Mouse (Mus musculus): Measurements from ENCODE around the gene Lgals9.
"Not testable (repeated sequence)": the region's sequence is repeated elsewhere in the genome, so short reads cannot be mapped to it uniquely, and the experiment has no call there.

Gene Lgals9

DNA sequence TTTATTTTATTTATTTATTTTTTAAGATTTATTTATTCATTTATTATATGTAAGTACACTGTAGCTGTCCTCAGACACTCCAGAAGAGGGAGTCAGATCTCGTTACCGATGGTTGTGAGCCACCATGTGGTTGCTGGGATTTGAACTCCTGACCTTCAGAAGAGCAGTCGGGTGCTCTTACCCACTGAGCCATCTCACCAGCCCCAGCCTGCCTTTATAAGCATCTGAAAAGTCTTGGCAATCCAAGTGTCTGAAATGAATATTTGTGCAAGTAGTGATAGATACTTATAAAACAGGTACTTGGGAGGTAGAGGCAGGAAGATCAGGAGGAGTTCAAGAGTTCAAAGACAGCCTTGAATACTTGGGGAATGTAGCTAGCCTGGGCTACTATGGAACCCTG, 22.6 kb upstream of the Lgals9 start:
- DNase-seq: not testable (repeated sequence)

- no peak for DNase-seq
Observed at GRCm38 (mm10) chr11:79006417-79006816, 21.7 kb upstream of the Lgals9 start.

DNA sequence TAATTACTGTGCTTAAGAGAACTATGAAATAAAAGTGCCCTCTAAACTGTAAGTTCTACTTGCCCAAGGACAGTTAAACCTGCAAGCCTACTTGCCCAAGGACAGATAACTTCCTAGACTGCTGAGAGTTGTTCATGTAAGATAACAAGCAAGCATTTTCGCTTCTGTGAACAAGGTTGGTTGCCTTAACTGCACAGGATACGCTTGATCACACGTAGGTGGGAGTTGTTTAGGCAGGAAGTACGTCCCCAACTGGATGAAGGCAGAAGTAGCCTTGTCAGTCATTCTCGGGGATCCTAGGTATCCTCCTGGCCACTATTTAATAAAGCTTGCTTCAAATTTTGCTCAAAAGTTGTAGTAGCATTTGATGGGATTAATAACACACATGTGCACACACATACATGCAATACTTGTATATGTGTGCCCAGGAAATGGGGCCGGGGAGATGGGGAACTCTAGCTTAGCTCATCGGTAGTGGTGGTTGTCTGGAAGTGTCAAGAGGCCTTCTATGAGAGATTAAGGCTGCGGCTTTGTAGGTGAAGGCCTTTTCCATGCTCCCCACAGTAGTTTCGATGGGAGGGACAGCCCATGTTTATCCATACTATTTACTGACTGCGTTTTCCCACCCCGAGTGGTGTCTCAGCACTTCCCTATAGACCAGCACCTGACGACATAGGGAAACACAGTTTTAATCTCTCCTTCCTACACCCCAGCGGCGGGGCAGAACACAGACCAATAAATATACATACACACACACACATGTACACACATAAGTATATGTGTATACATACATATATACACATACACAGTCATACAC, 21.0 kb upstream of the Lgals9 start:
- no peak for DNase-seq

DNA sequence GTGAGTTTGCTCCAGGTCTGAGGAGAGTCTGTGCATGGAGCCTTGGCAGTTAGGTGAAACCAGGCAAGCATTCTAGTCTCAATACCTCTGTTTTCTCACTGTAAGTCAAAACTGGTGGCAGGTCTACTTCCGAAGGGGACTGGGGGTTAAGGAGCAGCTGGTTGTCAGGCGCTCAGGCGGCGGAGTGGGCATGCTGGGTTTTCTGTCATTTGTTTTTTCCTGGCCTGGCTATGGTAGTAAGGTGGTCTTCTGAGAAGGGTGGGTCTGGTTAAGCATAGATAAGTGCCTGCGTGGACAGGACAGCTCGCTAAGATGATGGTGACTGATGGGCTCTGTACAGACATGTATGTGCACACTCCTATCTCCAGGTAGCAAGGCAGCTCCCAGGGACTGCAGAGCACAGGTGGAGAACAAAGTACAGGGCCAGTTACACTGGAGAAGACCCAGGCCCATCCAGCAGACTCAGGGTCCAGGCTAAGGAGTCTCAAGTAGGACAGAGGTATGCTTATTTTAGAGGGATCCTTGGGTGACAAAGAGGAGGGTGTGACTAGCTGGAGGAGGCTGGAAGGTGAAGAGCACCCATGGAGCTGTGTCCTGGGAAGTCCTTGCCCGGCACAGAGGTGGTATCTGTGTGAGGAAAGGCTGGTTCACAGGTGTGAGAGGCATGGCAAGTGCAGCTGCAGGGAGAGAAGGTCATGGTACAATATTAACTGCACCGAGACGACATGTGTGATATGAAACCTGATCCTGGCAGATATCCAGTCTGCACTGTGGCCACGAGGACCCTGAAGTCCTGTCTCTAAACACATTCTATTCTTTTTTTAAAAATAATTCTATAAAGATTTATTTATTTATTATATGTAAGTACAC, 19.3 kb upstream of the Lgals9 start:
- peak in 1 of 2 experiments; percentile 43 for DNase-seq

- DNase-seq: peak; percentile 57 to 81
Observed at GRCm38 (mm10) chr11:79003053-79003768, 18.5 kb upstream of the Lgals9 start.

DNA sequence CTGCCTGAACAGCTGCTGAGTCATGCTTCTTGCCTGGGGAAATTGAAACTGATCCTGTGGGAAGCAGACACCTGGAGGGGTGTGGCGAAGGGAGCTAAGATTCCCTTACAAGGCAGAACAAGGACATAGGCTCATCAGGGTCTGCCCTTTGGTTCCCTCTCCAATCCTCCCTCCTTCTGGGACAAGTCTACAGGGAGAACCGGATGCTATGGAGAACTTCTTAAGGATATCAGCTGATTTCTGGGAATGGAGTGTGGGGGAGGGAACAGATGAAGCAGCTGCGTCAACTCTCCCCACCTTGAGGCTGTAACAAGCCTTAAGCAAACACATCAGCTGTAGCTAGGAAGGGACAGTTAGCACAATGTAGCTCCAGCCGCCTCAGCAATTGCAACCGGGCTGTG, 17.8 kb upstream of the Lgals9 start:
- DNase-seq: peak in 1 of 2 experiments; percentile 28

- DNase-seq: no peak
Observed at GRCm38 (mm10) chr11:79001871-79002270, 17.1 kb upstream of the Lgals9 start.

- DNase-seq: no peak
Observed at GRCm38 (mm10) chr11:78999118-78999517, 14.4 kb upstream of the Lgals9 start.

DNA sequence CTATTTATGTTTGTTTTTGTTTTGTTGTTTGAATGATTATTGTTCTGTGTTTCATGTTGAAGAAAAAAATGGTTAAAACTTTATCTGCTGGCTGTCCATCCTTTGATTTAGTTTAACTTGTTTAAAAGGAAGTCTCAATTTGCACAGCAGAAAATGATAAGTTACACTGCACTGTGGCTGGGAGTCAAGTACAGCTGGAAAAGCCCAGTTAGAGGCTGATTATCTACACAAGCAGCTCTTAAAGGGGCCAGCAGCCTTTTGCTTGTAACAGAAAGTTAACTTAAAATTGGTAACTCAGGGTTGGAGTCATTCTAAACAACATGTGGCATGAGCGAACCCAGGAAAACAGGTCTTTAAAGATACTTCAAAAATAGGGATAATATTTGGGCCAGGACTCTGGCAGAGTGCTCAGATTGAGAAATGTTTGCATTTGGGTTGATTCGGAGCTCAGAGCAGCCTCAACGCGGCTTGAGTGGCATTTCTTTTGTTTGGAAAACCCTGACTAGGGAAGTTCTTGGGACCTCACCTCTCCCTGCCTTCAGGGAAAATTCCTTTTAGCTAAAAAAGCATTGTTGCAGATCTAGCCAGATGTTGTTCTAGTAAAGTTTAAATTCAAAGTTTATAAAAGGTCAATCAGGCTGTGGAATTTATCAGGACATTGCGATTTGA, 6.3 kb upstream of the Lgals9 start:
- not testable (repeated sequence) for DNase-seq

DNA sequence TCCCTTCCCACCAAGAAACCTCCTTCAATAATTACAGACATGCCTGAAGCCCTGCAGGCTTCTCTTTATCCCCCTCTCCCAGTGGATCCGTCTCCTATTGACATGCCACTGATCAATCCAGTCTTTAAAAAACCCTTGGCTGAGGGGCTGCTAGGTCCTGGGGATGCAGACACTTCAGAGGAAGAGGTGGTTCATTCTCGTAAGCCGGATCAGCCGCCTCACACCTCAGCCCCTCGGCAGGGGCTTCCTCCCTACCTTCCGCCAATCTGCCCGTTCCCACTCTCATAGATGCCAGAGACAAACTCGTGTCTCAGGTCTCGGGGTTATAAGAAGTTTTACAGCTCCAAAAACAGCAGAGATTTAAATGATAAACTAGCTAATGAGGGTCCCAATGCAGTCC, 5.3 kb upstream of the Lgals9 start:
- no peak for DNase-seq

DNA sequence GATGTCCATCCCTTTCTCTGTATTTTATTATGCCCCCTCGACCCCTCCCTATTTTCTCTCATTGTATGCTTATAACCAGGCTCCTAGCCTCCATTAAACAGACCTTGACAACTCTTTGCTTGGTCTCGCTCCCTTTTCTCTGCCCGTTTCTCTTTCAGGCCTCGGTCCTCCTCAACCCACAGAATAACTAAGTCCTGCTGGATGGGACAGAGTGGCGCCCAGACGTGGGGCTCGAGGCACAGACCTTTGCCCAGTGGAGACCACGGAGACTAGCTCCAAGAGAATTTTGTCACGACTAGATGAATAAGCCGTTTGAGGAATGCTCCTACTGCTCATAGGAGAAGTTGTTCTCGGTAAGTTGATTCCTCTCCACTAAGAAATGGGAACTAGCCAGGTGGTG, 4.5 kb upstream of the Lgals9 start:
- peak in 1 of 2 experiments; percentile 1 for DNase-seq

GRCm38 (mm10) chr11:78986311-78987002, 1.7 kb upstream of the Lgals9 start:
- peak in 1 of 2 experiments; percentile 0 for DNase-seq

DNA sequence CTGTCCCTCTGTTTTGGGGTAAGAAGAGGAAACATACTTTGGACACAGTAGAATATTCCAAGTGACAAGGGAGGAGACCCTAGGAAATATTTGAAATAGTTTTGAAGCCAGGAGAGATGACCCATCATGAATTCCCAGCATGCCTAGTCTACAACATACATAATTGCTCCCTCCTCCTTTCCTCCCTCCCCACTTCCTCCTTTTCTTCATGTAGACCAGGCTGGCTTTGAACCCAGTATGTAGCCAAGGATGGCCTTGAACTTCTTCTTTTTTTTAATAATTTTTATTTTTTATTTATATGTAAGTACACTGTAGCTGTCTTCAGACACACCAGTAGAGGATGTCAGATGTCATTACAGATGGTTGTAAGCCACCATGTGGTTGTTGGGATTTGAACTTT, 759 bp upstream of the Lgals9 start:
- peak in 1 of 2 experiments; percentile 0 for DNase-seq

- DNase-seq: peak; percentile 30 to 39
Observed at GRCm38 (mm10) chr11:78983539-78983938, 1.2 kb downstream of the Lgals9 start.

- DNase-seq: peak; percentile 40 to 41
Observed at GRCm38 (mm10) chr11:78982513-78983291, 2.0 kb downstream of the Lgals9 start.

DNA sequence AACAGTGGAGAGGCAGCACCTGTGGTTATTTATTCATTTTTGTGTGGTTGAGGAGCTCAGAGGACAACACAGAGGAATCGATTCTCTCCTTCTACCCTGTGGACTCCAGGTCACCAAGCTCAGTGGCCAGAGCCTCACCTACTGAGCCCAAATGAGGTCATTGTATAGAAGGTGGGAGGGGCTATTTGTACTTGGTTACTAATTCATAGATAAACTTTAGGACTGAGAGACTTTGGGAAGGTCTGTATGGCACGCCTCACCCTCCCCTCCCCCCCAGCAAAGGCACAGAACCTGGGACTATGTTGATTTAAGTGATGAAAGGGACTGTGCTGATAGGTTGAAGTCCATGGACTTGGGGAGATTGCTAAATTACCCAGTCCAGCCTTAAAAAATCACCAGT, 2.7 kb downstream of the Lgals9 start:
- DNase-seq: peak in 1 of 2 experiments; percentile 4

GRCm38 (mm10) chr11:78980083-78980634, 4.6 kb downstream of the Lgals9 start:
- no peak for DNase-seq

- DNase-seq: peak in 1 of 2 experiments; percentile 4
Observed at GRCm38 (mm10) chr11:78978176-78979019, 6.3 kb downstream of the Lgals9 start.

GRCm38 (mm10) chr11:78976731-78977510, 7.8 kb downstream of the Lgals9 start:
- DNase-seq: peak in 1 of 2 experiments; percentile 7
